Mouse (Mus musculus) intestine, postnatal 0 days (tissue): ENCODE results near the gene Sppl2a. TPM values are rescaled to one million over a fixed set of nuclear protein-coding genes. Genes with fewer than 3 reads are reported as not detected.

Source experiments
- ATAC-seq: fragments of 200-750 bp; cut with Nextera tagmentation; 2 replicates; pipeline ENCODE4 v1.8.0; 2017; ENCODE audit warnings: mild to moderate bottlenecking, moderate TSS enrichment, moderate library complexity
- H3K27ac ChIP-seq: fragments of 300-500 bp; sonication (generic); 2 replicates; pipeline ENCODE4 v1.5.1; 2014; ENCODE audit warnings: mild to moderate bottlenecking, low read depth, low read length, moderate library complexity
- H3K27me3 ChIP-seq: fragments of 300-500 bp; sonication (generic); replicated peaks from 2 replicates; pipeline ENCODE4 v1.6.1; 2014; ENCODE audit warnings: low read length, mixed read lengths; ENCODE audit not compliant: control insufficient read depth, insufficient read depth
- H3K36me3 ChIP-seq: fragments of 300-500 bp; sonication (generic); 2 replicates; pipeline ENCODE4 v1.6.1; 2014; ENCODE audit warnings: mild to moderate bottlenecking, moderate library complexity; ENCODE audit not compliant: control insufficient read depth, insufficient read depth
- H3K4me1 ChIP-seq: fragments of 300-500 bp; sonication (generic); replicated peaks from 2 replicates; pipeline ENCODE4 v1.6.1; 2014; ENCODE audit warnings: antibody characterized with exemption, low read length, mixed read lengths; ENCODE audit not compliant: control insufficient read depth, insufficient read depth
- H3K4me2 ChIP-seq: fragments of 300-500 bp; sonication (generic); replicated peaks from 2 replicates; pipeline ENCODE4 v1.6.1; 2014; ENCODE audit warnings: low read depth, mild to moderate bottlenecking, moderate library complexity
- H3K4me3 ChIP-seq: fragments of 300-500 bp; sonication (generic); 2 replicates; pipeline ENCODE4 v1.5.1; 2014; ENCODE audit warnings: low read depth, low read length
- H3K9ac ChIP-seq: fragments of 300-500 bp; sonication (generic); 2 replicates; pipeline ENCODE4 v1.6.1; 2014; ENCODE audit warnings: mild to moderate bottlenecking, low read depth, low read length
- H3K9me3 ChIP-seq: fragments of 300-500 bp; sonication (generic); 2 replicates; pipeline ENCODE4 v1.6.1; 2016; ENCODE audit warnings: mixed run types; ENCODE audit not compliant: control insufficient read depth
- CTCF ChIP-seq: sonication (generic); IDR thresholded peaks from 2 replicates; pipeline ENCODE4 v1.5.1; 2016; ENCODE audit warnings: low read depth, mild to moderate bottlenecking, control low read depth, antibody characterized with exemption, moderate library complexity
- WGBS: fragments of 180-500 bp; shearing (Covaris S2); extraction: QIAGEN DNeasy Blood & Tissue Kit; methylation state at CpG from one replicate; pipeline ENCODE4 v1.1.7; 2014; 5-methylcytosine and 5-hydroxymethylcytosine counted together
- polyA plus RNA-seq: library from polyadenylated mRNA; unstranded; fragments of >200 nt; fragmentation: Nextera tagmentation; extraction: Ambion mirVana; gene quantifications from 2 replicates; pipeline ENCODE4 v1.2.1, GENCODE M21; 2015

The Sppl2a gene
- polyA plus RNA-seq, 1 experiment from 2014 or later: 87.4 TPM

- H3K27me3 ChIP-seq: no peaks in the 10 kb centered on the region
- TF ChIP-seq CTCF: no peak
- peak overlapping the region; percentile 78 for H3K4me2 ChIP-seq
- H3K36me3 ChIP-seq: no peaks in the 10 kb centered on the region; the same call in 1 of the 2 replicates
- H3K27ac ChIP-seq: peak overlapping the region; percentile 57
- ATAC-seq: no peak
- H3K9me3 ChIP-seq: no peaks in the 10 kb centered on the region
- peaks cover 3% of the 10 kb centered on the region; the same call in 1 of the 2 replicates for H3K4me1 ChIP-seq
- H3K4me3 ChIP-seq: no peak overlapping the region
- no peak overlapping the region for H3K9ac ChIP-seq
These were observed 886 bp upstream of the Sppl2a start for GRCm38 (mm10) chr2:126933921-126934320.

- Histone ChIP-seq H3K4me3 (peak overlapping the region; percentile 78), H3K27ac (peak overlapping the region; percentile 97), H3K9me3 (no peaks in the 10 kb centered on the region), H3K4me1 (peaks cover 3% of the 10 kb centered on the region; the same call in 1 of the 2 replicates), H3K36me3 (peaks cover 2% of the 10 kb centered on the region; the same call in 1 of the 2 replicates), H3K27me3 (no peaks in the 10 kb centered on the region), H3K9ac (peak overlapping the region; percentile 80), H3K4me2 (peak overlapping the region; percentile 78)
- TF ChIP-seq CTCF: no peak
- ATAC-seq: peak; percentile 42; the same call in 1 of the 2 replicates
- WGBS: 2% methylated on average over 15 of the region's 15 CpGs
These were observed 656 bp downstream of the Sppl2a start for GRCm38 (mm10) chr2:126932261-126932896.

GRCm38 (mm10) chr2:126931784-126932183 lies 1.3 kb downstream of the Sppl2a start:
- peaks cover 8% of the 10 kb centered on the region for H3K36me3 ChIP-seq
- no peaks in the 10 kb centered on the region for H3K27me3 ChIP-seq
- ATAC-seq: no peak
- TF ChIP-seq CTCF: no peak
- H3K4me3 ChIP-seq: peak overlapping the region; percentile 78
- H3K9ac ChIP-seq: no peak overlapping the region
- H3K4me2 ChIP-seq: peak overlapping the region; percentile 78
- 53% methylated on average over 4 of the region's 4 CpGs for WGBS
- no peak overlapping the region for H3K27ac ChIP-seq
- H3K9me3 ChIP-seq: no peaks in the 10 kb centered on the region
- peaks cover 3% of the 10 kb centered on the region; the same call in 1 of the 2 replicates for H3K4me1 ChIP-seq

- no peak for TF ChIP-seq CTCF
- no peak for ATAC-seq
- Histone ChIP-seq H3K27me3 (no peaks in the 10 kb centered on the region), H3K4me1 (0 out of 2 replicates have a peak, but pooled peaks cover 2% of the 10 kb centered on the region), H3K36me3 (peaks cover 30% of the 10 kb centered on the region), H3K9me3 (no peaks in the 10 kb centered on the region), H3K9ac (no peak overlapping the region), H3K4me3 (no peak overlapping the region), H3K27ac (no peak overlapping the region), H3K4me2 (no peak overlapping the region)
- 87% methylated on average over 6 of the region's 6 CpGs for WGBS
These were observed 4.4 kb downstream of the Sppl2a start for GRCm38 (mm10) chr2:126928681-126929080.

- TF ChIP-seq CTCF: no peak
- Histone ChIP-seq H3K27ac (no peak overlapping the region), H3K4me1 (no peaks in the 10 kb centered on the region), H3K9me3 (no peaks in the 10 kb centered on the region), H3K4me2 (no peak overlapping the region), H3K4me3 (no peak overlapping the region), H3K36me3 (peaks cover 75% of the 10 kb centered on the region), H3K27me3 (no peaks in the 10 kb centered on the region), H3K9ac (no peak overlapping the region)
- no peak for ATAC-seq
- WGBS: 80% methylated on average over 12 of the region's 12 CpGs
These were observed 12.5 kb downstream of the Sppl2a start for GRCm38 (mm10) chr2:126920358-126921060.

GRCm38 (mm10) chr2:126916236-126916635 lies 16.8 kb downstream of the Sppl2a start:
- H3K4me3 ChIP-seq: no peak overlapping the region
- WGBS: 51% methylated on average over 1 of the region's 1 CpGs
- no peak for TF ChIP-seq CTCF
- no peaks in the 10 kb centered on the region for H3K4me1 ChIP-seq
- H3K9me3 ChIP-seq: no peaks in the 10 kb centered on the region
- H3K27ac ChIP-seq: no peak overlapping the region
- no peak overlapping the region for H3K9ac ChIP-seq
- ATAC-seq: no peak
- H3K36me3 ChIP-seq: peaks cover 73% of the 10 kb centered on the region
- H3K4me2 ChIP-seq: no peak overlapping the region
- H3K27me3 ChIP-seq: no peaks in the 10 kb centered on the region
